Mouse (Mus musculus) kidney, postnatal 14 days (tissue): ENCODE data around the gene Rubcnl.

ENCODE experiments used
- DNase-seq: peaks from one replicate; pipeline ENCODE4 v3.0.0; 2022; ENCODE audit warnings: mixed read lengths

The Rubcnl gene

GRCm38 (mm10) chr14:75071091-75071490 lies 55.3 kb downstream of the Rubcnl start:
- DNase-seq: no peak

- DNase-seq: no peak
Observed at GRCm38 (mm10) chr14:75075299-75076180, 59.7 kb downstream of the Rubcnl start.

- DNase-seq: no peak
Observed at GRCm38 (mm10) chr14:75077946-75078345, 62.1 kb downstream of the Rubcnl start.
